Mouse (Mus musculus): Measurements from ENCODE around the gene Spred1. TPM values are rescaled to one million over a fixed set of nuclear protein-coding genes. Genes with fewer than 3 reads are reported as not detected.

Gene Spred1
- polyA plus RNA-seq, 1 experiment from 2014 or later = 23.7 TPM

GRCm38 (mm10) chr2:117097305-117097704 is 23.9 kb upstream of the Spred1 start:
- H3K27ac ChIP-seq = no peak overlapping the region
- H3K9me3 ChIP-seq = no peaks in the 10 kb centered on the region
- H3K4me1 ChIP-seq (replicated peaks) = peaks cover 10% of the 10 kb centered on the region
- H3K9ac ChIP-seq (replicated peaks) = no peak overlapping the region
- H3K4me2 ChIP-seq = no peak overlapping the region
- no peaks in the 10 kb centered on the region for H3K36me3 ChIP-seq
- no peak overlapping the region for H3K4me3 ChIP-seq (replicated peaks)
- no peaks in the 10 kb centered on the region for H3K27me3 ChIP-seq
- WGBS = 78% methylated on average over 5 of the region's 5 CpGs
- ATAC-seq (ENCODE audit: insufficient number of reproducible peaks, insufficient read depth, low FRiP score, low TSS enrichment, low read depth) = no peak

GRCm38 (mm10) chr2:117099316-117099715 is 21.9 kb upstream of the Spred1 start:
- ATAC-seq (ENCODE audit: insufficient number of reproducible peaks, insufficient read depth, low FRiP score, low TSS enrichment, low read depth) = no peak
- Histone ChIP-seq H3K4me1 (replicated peaks) (no peaks in the 10 kb centered on the region), H3K9ac (replicated peaks) (no peak overlapping the region), H3K36me3 (no peaks in the 10 kb centered on the region), H3K27me3 (no peaks in the 10 kb centered on the region), H3K4me2 (no peak overlapping the region), H3K4me3 (replicated peaks) (no peak overlapping the region), H3K27ac (no peak overlapping the region), H3K9me3 (no peaks in the 10 kb centered on the region)
- 74% methylated on average over 10 of the region's 10 CpGs for WGBS

GRCm38 (mm10) chr2:117103461-117103860 is 17.7 kb upstream of the Spred1 start:
- H3K27ac ChIP-seq = no peak overlapping the region
- no peak for ATAC-seq (ENCODE audit: insufficient number of reproducible peaks, insufficient read depth, low FRiP score, low TSS enrichment, low read depth)

GRCm38 (mm10) chr2:117105407-117105806 is 15.8 kb upstream of the Spred1 start:
- no peaks in the 10 kb centered on the region for H3K27me3 ChIP-seq
- no peak overlapping the region for H3K9ac ChIP-seq (replicated peaks)
- 60% methylated on average over 7 of the region's 7 CpGs for WGBS
- ATAC-seq (ENCODE audit: insufficient number of reproducible peaks, insufficient read depth, low FRiP score, low TSS enrichment, low read depth) = no peak
- no peaks in the 10 kb centered on the region for H3K9me3 ChIP-seq
- no peaks in the 10 kb centered on the region for H3K36me3 ChIP-seq
- H3K4me2 ChIP-seq = no peak overlapping the region
- H3K4me1 ChIP-seq (replicated peaks) = 0 out of 2 replicates have a peak, but pooled peaks cover 6% of the 10 kb centered on the region
- H3K27ac ChIP-seq = no peak overlapping the region
- H3K4me3 ChIP-seq (replicated peaks) = no peak overlapping the region

More at GRCm38 (mm10) chr2:117103461-117103860, 17.7 kb upstream of the Spred1 start:
- H3K4me1 ChIP-seq (replicated peaks) = 0 out of 2 replicates have a peak, but pooled peaks cover 6% of the 10 kb centered on the region
- no peak overlapping the region for H3K4me3 ChIP-seq (replicated peaks)
- H3K9ac ChIP-seq (replicated peaks) = no peak overlapping the region
- H3K27me3 ChIP-seq = no peaks in the 10 kb centered on the region
- no peaks in the 10 kb centered on the region for H3K9me3 ChIP-seq
- 18% methylated on average over 4 of the region's 4 CpGs for WGBS
- H3K4me2 ChIP-seq = no peak overlapping the region
- no peaks in the 10 kb centered on the region for H3K36me3 ChIP-seq

- H3K4me3 ChIP-seq (replicated peaks) = no peak overlapping the region
- no peak overlapping the region for H3K9ac ChIP-seq (replicated peaks)
- H3K27ac ChIP-seq = no peak overlapping the region
- no peaks in the 10 kb centered on the region for H3K27me3 ChIP-seq
- peaks cover 7% of the 10 kb centered on the region; the same call in 1 of the 2 replicates for H3K4me1 ChIP-seq (replicated peaks)
- 52% methylated on average over 4 of the region's 4 CpGs for WGBS
- H3K4me2 ChIP-seq = no peak overlapping the region
- no peaks in the 10 kb centered on the region for H3K36me3 ChIP-seq
- H3K9me3 ChIP-seq = no peaks in the 10 kb centered on the region
- no peak for ATAC-seq (ENCODE audit: insufficient number of reproducible peaks, insufficient read depth, low FRiP score, low TSS enrichment, low read depth)
Measured at GRCm38 (mm10) chr2:117108059-117108458, 13.1 kb upstream of the Spred1 start.

GRCm38 (mm10) chr2:117109296-117109695 is 11.9 kb upstream of the Spred1 start:
- WGBS = 63% methylated on average over 2 of the region's 2 CpGs
- H3K9ac ChIP-seq (replicated peaks) = no peak overlapping the region
- peaks cover 19% of the 10 kb centered on the region for H3K4me1 ChIP-seq (replicated peaks)
- H3K4me2 ChIP-seq = no peak overlapping the region
- no peaks in the 10 kb centered on the region for H3K27me3 ChIP-seq
- no peak overlapping the region for H3K4me3 ChIP-seq (replicated peaks)
- no peaks in the 10 kb centered on the region for H3K36me3 ChIP-seq
- no peak overlapping the region for H3K27ac ChIP-seq
- H3K9me3 ChIP-seq = no peaks in the 10 kb centered on the region
- no peak for ATAC-seq (ENCODE audit: insufficient number of reproducible peaks, insufficient read depth, low FRiP score, low TSS enrichment, low read depth)

GRCm38 (mm10) chr2:117110355-117110866 is 10.8 kb upstream of the Spred1 start:
- Histone ChIP-seq H3K36me3 (no peaks in the 10 kb centered on the region), H3K27ac (no peak overlapping the region), H3K4me2 (no peak overlapping the region), H3K9ac (replicated peaks) (no peak overlapping the region), H3K4me3 (replicated peaks) (no peak overlapping the region), H3K4me1 (replicated peaks) (peaks cover 16% of the 10 kb centered on the region), H3K9me3 (no peaks in the 10 kb centered on the region), H3K27me3 (no peaks in the 10 kb centered on the region)
- ATAC-seq (ENCODE audit: insufficient number of reproducible peaks, insufficient read depth, low FRiP score, low TSS enrichment, low read depth) = no peak
- 78% methylated on average over 6 of the region's 6 CpGs for WGBS

- H3K9ac ChIP-seq (replicated peaks) = no peak overlapping the region
- no peaks in the 10 kb centered on the region for H3K27me3 ChIP-seq
- H3K4me2 ChIP-seq = no peak overlapping the region
- peaks cover 13% of the 10 kb centered on the region for H3K4me1 ChIP-seq (replicated peaks)
- H3K4me3 ChIP-seq (replicated peaks) = no peak overlapping the region
- no peak overlapping the region for H3K27ac ChIP-seq
- H3K36me3 ChIP-seq = no peaks in the 10 kb centered on the region
- no peak for ATAC-seq (ENCODE audit: insufficient number of reproducible peaks, insufficient read depth, low FRiP score, low TSS enrichment, low read depth)
- WGBS = 64% methylated on average over 2 of the region's 2 CpGs
- no peaks in the 10 kb centered on the region for H3K9me3 ChIP-seq
Measured at GRCm38 (mm10) chr2:117113262-117113661, 7.9 kb upstream of the Spred1 start.

GRCm38 (mm10) chr2:117113762-117114161 is 7.4 kb upstream of the Spred1 start:
- H3K4me3 ChIP-seq (replicated peaks) = no peak overlapping the region
- WGBS = 56% methylated on average over 4 of the region's 4 CpGs
- no peak for ATAC-seq (ENCODE audit: insufficient number of reproducible peaks, insufficient read depth, low FRiP score, low TSS enrichment, low read depth)
- H3K4me1 ChIP-seq (replicated peaks) = peaks cover 13% of the 10 kb centered on the region
- H3K27me3 ChIP-seq = no peaks in the 10 kb centered on the region
- no peaks in the 10 kb centered on the region for H3K36me3 ChIP-seq
- H3K9me3 ChIP-seq = no peaks in the 10 kb centered on the region
- H3K9ac ChIP-seq (replicated peaks) = no peak overlapping the region
- H3K27ac ChIP-seq = no peak overlapping the region
- no peak overlapping the region for H3K4me2 ChIP-seq

- Histone ChIP-seq H3K9ac (replicated peaks) (no peak overlapping the region), H3K4me2 (no peak overlapping the region), H3K9me3 (no peaks in the 10 kb centered on the region), H3K4me3 (replicated peaks) (no peak overlapping the region), H3K4me1 (replicated peaks) (peaks cover 14% of the 10 kb centered on the region), H3K27me3 (no peaks in the 10 kb centered on the region), H3K27ac (no peak overlapping the region), H3K36me3 (no peaks in the 10 kb centered on the region)
- WGBS = 72% methylated on average over 2 of the region's 2 CpGs
- no peak for ATAC-seq (ENCODE audit: insufficient number of reproducible peaks, insufficient read depth, low FRiP score, low TSS enrichment, low read depth)
Measured at GRCm38 (mm10) chr2:117118516-117118915, 2.7 kb upstream of the Spred1 start.

- ATAC-seq (ENCODE audit: insufficient number of reproducible peaks, insufficient read depth, low FRiP score, low TSS enrichment, low read depth) = peak; percentile 68
- Histone ChIP-seq H3K4me2 (peak overlapping the region; percentile 76), H3K9ac (replicated peaks) (peak overlapping the region; percentile 99), H3K4me3 (replicated peaks) (peak overlapping the region; percentile 98), H3K9me3 (no peaks in the 10 kb centered on the region), H3K27me3 (no peaks in the 10 kb centered on the region), H3K27ac (peak overlapping the region; percentile 100), H3K4me1 (replicated peaks) (peaks cover 9% of the 10 kb centered on the region), H3K36me3 (no peaks in the 10 kb centered on the region)
- 7% methylated on average over 30 of the region's 30 CpGs for WGBS
Measured at GRCm38 (mm10) chr2:117119291-117120245, 1.6 kb upstream of the Spred1 start.
